Mouse (Mus musculus) R1 (cell line): ENCODE results near the gene Dab2.

Experiments
- DNase-seq: peaks from one replicate; pipeline ENCODE4 v3.0.0-alpha.2; 2018; ENCODE audit warnings: low read depth, low spot score

Dab2 gene

GRCm38 (mm10) chr15:6391886-6392285 is 92.3 kb downstream of the Dab2 start:
- DNase-seq = no peak

GRCm38 (mm10) chr15:6393624-6394023 is 94.0 kb downstream of the Dab2 start:
- no peak for DNase-seq

GRCm38 (mm10) chr15:6398211-6398610 is 98.6 kb downstream of the Dab2 start:
- no peak for DNase-seq

GRCm38 (mm10) chr15:6398881-6399280 is 99.3 kb downstream of the Dab2 start:
- DNase-seq = no peak

- DNase-seq = no peak
Observed at GRCm38 (mm10) chr15:6400115-6400514, 100.5 kb downstream of the Dab2 start.

GRCm38 (mm10) chr15:6402433-6402832 is 102.8 kb downstream of the Dab2 start:
- DNase-seq = no peak

- DNase-seq = no peak
Observed at GRCm38 (mm10) chr15:6404172-6404571, 104.6 kb downstream of the Dab2 start.

- no peak for DNase-seq
Observed at GRCm38 (mm10) chr15:6406771-6407170, 107.2 kb downstream of the Dab2 start.

GRCm38 (mm10) chr15:6409031-6409430 is 109.4 kb downstream of the Dab2 start:
- no peak for DNase-seq

- no peak for DNase-seq
Observed at GRCm38 (mm10) chr15:6410161-6410560, 110.6 kb downstream of the Dab2 start.

GRCm38 (mm10) chr15:6411334-6411733 is 111.7 kb downstream of the Dab2 start:
- no peak for DNase-seq

- DNase-seq = no peak
Observed at GRCm38 (mm10) chr15:6415317-6415716, 115.7 kb downstream of the Dab2 start.

GRCm38 (mm10) chr15:6431777-6432176 is 132.2 kb downstream of the Dab2 start:
- peak; percentile 51 for DNase-seq

GRCm38 (mm10) chr15:6432411-6432810 is 132.8 kb downstream of the Dab2 start:
- no peak for DNase-seq

- no peak for DNase-seq
Observed at GRCm38 (mm10) chr15:6435281-6435680, 135.7 kb downstream of the Dab2 start.

- DNase-seq = peak; percentile 59
Observed at GRCm38 (mm10) chr15:6435773-6436172, 136.2 kb downstream of the Dab2 start.

- no peak for DNase-seq
Observed at GRCm38 (mm10) chr15:6438685-6439084, 139.1 kb downstream of the Dab2 start.

GRCm38 (mm10) chr15:6444452-6444851 is 144.9 kb downstream of the Dab2 start:
- DNase-seq = no peak

- no peak for DNase-seq
Observed at GRCm38 (mm10) chr15:6445135-6445534, 145.5 kb downstream of the Dab2 start, which contains the start of gene C9. Gene C9, plus strand, starts transcription at chr15:6445327.

- DNase-seq = no peak
Observed at GRCm38 (mm10) chr15:6446181-6446580, 146.6 kb downstream of the Dab2 start.

GRCm38 (mm10) chr15:6448892-6449291 is 149.3 kb downstream of the Dab2 start:
- no peak for DNase-seq

GRCm38 (mm10) chr15:6454461-6454860 is 154.9 kb downstream of the Dab2 start:
- DNase-seq = no peak

- no peak for DNase-seq
Observed at GRCm38 (mm10) chr15:6461381-6461780, 161.8 kb downstream of the Dab2 start.

- DNase-seq = no peak
Observed at GRCm38 (mm10) chr15:6463361-6463923, 163.9 kb downstream of the Dab2 start.
